Mouse (Mus musculus): ENCODE measurements around the gene Ptpn1. TPM values are rescaled to one million over a fixed set of nuclear protein-coding genes. Genes with fewer than 3 reads are reported as not detected.
A peak's percentile ranks its signal among the peaks of the same experiment; 100 is the strongest.

Gene Ptpn1
- polyA plus RNA-seq, 1 experiment from 2014 or later, result 69.3 TPM

DNA sequence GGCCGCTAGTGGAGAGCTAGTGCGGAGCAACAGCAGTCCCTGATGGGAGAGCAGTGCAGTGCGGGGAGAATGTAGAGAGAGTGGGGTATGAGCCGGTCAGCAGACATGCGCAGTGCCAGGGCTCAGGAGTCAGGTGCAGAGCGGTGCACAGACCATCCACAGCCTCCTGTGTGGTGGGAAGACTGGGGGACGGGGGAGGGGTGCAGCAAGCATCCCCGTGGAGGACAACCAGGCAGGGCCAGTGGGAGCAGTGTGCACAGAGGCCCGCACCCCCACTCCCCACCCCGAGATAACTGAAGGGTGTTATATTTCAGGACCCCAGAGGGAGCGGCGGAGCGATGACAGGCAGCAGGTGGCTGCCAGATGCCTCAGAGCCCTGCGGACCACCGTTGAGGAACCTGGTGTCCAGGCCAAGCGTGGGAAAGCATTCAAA lies 31.9 kb upstream of the Ptpn1 start:
- Histone ChIP-seq H3K9me3 (ENCODE audit: control insufficient read depth, low read length) (no peaks in the 10 kb centered on the region), H3K36me3 (replicated peaks; ENCODE audit: control insufficient read depth, insufficient read depth) (no peaks in the 10 kb centered on the region), H3K27ac (no peak overlapping the region), H3K9ac (no peak overlapping the region), H3K4me3 (replicated peaks; ENCODE audit: low read length) (no peak overlapping the region), H3K4me2 (replicated peaks) (no peak overlapping the region), H3K27me3 (ENCODE audit: control insufficient read depth, insufficient read depth, low read length) (peaks cover 13% of the 10 kb centered on the region; the same call in 1 of the 2 replicates), H3K4me1 (replicated peaks; ENCODE audit: control insufficient read depth, insufficient read depth, low read length) (no peaks in the 10 kb centered on the region)
- WGBS, result 35% methylated on average over 16 of the region's 16 CpGs
- peak; percentile 21; the same call in 1 of the 2 replicates for ATAC-seq (ENCODE audit: low FRiP score)
- no peak for DNase-seq (ENCODE audit: low spot score)

DNA sequence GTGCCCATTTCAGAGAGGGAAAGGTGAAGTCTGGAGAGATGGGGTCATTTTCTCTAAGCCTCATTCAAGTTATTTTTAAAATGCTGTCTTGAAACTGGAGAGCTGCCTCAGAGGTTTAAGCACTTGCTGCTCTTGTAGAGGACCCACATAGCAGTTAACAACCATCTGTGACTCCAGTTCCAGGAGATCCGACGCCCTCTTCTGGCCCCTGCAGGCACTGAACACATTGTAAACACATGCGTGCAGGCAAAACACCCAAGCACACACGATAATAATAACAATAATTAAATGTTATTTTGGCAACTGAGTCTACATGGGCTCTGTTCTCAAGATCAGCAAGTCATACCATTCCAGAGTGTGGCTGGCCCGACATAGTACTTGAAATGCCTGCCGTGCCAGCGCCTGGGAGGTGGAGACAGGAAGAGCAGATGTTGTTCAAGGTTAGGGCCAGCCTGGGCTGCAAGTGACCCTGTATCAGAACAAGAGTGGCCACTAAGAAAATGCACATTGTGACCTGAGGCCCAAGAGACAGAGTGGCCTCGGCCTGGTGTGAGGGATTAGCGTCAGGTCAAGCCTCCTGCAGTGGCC lies 29.6 kb upstream of the Ptpn1 start:
- ATAC-seq (ENCODE audit: low FRiP score), result no peak
- Histone ChIP-seq H3K4me2 (replicated peaks) (no peak overlapping the region), H3K27me3 (ENCODE audit: control insufficient read depth, insufficient read depth, low read length) (no peaks in the 10 kb centered on the region), H3K4me3 (replicated peaks; ENCODE audit: low read length) (no peak overlapping the region), H3K36me3 (replicated peaks; ENCODE audit: control insufficient read depth, insufficient read depth) (no peaks in the 10 kb centered on the region), H3K9me3 (ENCODE audit: control insufficient read depth, low read length) (no peaks in the 10 kb centered on the region), H3K27ac (no peak overlapping the region), H3K9ac (no peak overlapping the region), H3K4me1 (replicated peaks; ENCODE audit: control insufficient read depth, insufficient read depth, low read length) (no peaks in the 10 kb centered on the region)
- 70% methylated on average over 9 of the region's 9 CpGs for WGBS
- DNase-seq (ENCODE audit: low spot score), result no peak

DNA sequence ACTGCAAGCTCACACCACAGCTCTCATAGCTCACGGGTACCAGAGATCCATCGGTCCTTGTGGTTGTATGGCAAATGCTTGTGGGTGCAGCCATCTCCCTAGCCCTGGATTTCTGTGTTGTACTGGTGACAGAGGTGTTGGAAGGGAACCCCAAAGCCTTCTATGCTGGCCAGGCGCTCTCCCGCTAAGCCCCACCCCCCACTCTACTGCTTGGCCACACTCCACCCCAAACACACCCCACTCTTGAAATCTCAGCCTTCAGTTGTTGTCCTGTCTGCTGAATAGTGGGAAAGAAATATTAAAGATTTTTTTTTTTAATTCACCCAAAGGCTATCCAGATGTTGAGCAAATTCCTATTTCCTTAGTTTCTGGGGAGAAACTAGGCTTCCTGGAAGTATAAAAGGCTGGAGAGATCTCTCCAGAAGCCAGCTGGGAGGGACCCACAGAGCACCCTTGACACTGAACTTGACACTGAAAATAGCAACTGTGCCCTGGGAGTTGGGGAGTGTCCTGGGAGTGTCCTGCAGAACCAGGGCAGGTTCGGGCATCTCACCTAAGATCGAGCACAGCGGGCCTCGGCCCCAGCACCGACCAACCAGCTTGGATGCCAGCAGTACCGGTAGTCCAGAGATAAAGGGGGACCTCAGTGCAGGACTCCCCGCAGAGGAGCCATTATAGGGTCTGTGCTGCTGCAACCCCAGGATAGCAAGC lies 28.5 kb upstream of the Ptpn1 start:
- ATAC-seq (ENCODE audit: low FRiP score), result no peak
- WGBS, result 88% methylated on average over 11 of the region's 11 CpGs

DNA sequence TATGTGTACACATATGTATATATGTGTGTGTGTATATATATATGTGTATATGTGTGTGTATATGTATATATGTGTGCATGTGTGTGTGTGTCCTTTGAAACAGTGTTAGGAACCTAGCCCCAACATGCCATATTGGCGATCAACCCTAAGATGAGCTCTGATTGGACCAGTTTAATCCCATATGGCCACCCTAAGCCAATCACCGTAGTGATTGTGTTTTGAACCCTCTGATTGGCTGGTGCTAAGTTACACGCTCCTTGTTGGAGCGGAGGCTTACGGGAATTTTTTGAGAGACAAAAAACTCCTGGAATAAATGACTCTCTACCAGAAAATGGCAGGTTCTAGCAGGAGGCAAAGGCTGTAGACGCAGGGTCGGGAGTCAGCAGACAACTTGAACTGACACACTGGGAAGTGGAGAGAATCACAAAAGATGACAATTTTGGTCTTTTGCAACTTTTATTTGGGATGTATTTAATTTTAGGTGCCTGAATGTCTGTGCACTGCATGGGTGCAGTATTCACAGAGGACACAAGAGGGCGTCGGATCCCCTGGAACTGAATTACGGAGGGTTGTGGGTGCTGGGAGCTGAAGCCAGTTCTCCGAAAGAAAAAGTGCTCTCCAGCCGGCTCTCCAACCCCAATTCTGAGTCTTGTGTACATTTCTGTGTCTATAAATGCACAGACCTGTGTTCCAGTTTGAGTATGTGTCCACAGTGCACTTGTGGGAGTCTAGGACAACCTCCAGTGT lies 27.1 kb upstream of the Ptpn1 start:
- ATAC-seq (ENCODE audit: low FRiP score) (no peak), DNase-seq (ENCODE audit: low spot score) (no peak)
- 90% methylated on average over 12 of the region's 12 CpGs for WGBS
- no peaks in the 10 kb centered on the region for H3K27me3 ChIP-seq (ENCODE audit: control insufficient read depth, insufficient read depth, low read length)
- H3K4me2 ChIP-seq (replicated peaks), result no peak overlapping the region
- H3K4me3 ChIP-seq (replicated peaks; ENCODE audit: low read length), result no peak overlapping the region
- H3K9ac ChIP-seq, result no peak overlapping the region
- H3K4me1 ChIP-seq (replicated peaks; ENCODE audit: control insufficient read depth, insufficient read depth, low read length), result no peaks in the 10 kb centered on the region
- no peaks in the 10 kb centered on the region for H3K36me3 ChIP-seq (replicated peaks; ENCODE audit: control insufficient read depth, insufficient read depth)
- H3K9me3 ChIP-seq (ENCODE audit: control insufficient read depth, low read length), result no peaks in the 10 kb centered on the region
- no peak overlapping the region for H3K27ac ChIP-seq

More for the DNA sequence above, 28.5 kb upstream of the Ptpn1 start:
- no peak overlapping the region for H3K27ac ChIP-seq
- H3K9me3 ChIP-seq (ENCODE audit: control insufficient read depth, low read length), result no peaks in the 10 kb centered on the region
- H3K27me3 ChIP-seq (ENCODE audit: control insufficient read depth, insufficient read depth, low read length), result no peaks in the 10 kb centered on the region
- no peak for DNase-seq (ENCODE audit: low spot score)
- no peak overlapping the region for H3K4me2 ChIP-seq (replicated peaks)
- H3K9ac ChIP-seq, result no peak overlapping the region
- no peaks in the 10 kb centered on the region for H3K4me1 ChIP-seq (replicated peaks; ENCODE audit: control insufficient read depth, insufficient read depth, low read length)
- H3K36me3 ChIP-seq (replicated peaks; ENCODE audit: control insufficient read depth, insufficient read depth), result no peaks in the 10 kb centered on the region
- H3K4me3 ChIP-seq (replicated peaks; ENCODE audit: low read length), result no peak overlapping the region

DNA sequence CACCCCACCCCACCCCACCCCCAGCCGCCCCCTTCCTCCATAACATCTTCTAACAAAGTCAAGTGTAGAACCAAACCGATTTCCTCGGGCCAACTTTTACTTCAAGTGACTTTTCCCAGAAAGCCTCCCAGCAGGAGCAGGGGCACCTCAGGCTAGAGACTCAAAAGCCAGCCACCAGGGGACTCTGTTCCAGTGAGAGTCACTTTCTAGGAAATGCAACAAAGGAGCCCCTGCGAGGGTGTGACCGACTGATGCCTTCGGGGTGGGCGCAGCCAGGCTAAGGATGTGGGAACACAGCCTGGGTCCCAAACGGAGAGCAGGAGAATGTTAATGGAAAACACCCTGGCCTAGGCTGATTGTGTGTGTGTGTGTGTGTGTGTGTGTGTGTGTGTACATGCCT lies 26.3 kb upstream of the Ptpn1 start:
- WGBS, result 53% methylated on average over 8 of the region's 8 CpGs
- Histone ChIP-seq H3K4me3 (replicated peaks; ENCODE audit: low read length) (no peak overlapping the region), H3K4me1 (replicated peaks; ENCODE audit: control insufficient read depth, insufficient read depth, low read length) (no peaks in the 10 kb centered on the region), H3K27ac (no peak overlapping the region), H3K9ac (no peak overlapping the region), H3K9me3 (ENCODE audit: control insufficient read depth, low read length) (no peaks in the 10 kb centered on the region), H3K27me3 (ENCODE audit: control insufficient read depth, insufficient read depth, low read length) (no peaks in the 10 kb centered on the region), H3K36me3 (replicated peaks; ENCODE audit: control insufficient read depth, insufficient read depth) (no peaks in the 10 kb centered on the region), H3K4me2 (replicated peaks) (no peak overlapping the region)
- no peak for DNase-seq (ENCODE audit: low spot score)
- no peak for ATAC-seq (ENCODE audit: low FRiP score)

DNA sequence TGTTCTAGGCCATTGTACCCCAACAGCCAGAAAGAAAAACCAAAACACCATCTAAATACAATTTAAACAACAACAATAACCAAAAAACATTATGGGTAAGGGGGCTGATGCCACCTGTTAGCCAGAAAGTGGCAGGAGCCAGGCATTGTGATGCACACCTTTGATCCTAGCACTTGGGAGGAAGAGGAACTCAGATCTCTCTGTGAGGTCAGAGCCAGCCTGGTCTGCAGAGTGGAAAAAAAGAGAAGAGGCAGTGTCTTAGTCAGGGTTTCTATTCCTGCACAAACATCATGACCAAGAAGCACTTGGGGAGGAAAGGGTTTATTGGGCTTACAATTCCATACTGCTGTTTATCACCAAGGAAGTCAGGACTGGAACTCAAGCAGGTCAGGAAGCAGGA lies 25.1 kb upstream of the Ptpn1 start:
- Histone ChIP-seq H3K4me3 (replicated peaks; ENCODE audit: low read length) (no peak overlapping the region), H3K4me2 (replicated peaks) (no peak overlapping the region), H3K36me3 (replicated peaks; ENCODE audit: control insufficient read depth, insufficient read depth) (no peaks in the 10 kb centered on the region), H3K27me3 (ENCODE audit: control insufficient read depth, insufficient read depth, low read length) (no peaks in the 10 kb centered on the region), H3K9ac (no peak overlapping the region), H3K4me1 (replicated peaks; ENCODE audit: control insufficient read depth, insufficient read depth, low read length) (no peaks in the 10 kb centered on the region), H3K27ac (no peak overlapping the region), H3K9me3 (ENCODE audit: control insufficient read depth, low read length) (no peaks in the 10 kb centered on the region)
- DNase-seq (ENCODE audit: low spot score) (no peak), ATAC-seq (ENCODE audit: low FRiP score) (no peak)

DNA sequence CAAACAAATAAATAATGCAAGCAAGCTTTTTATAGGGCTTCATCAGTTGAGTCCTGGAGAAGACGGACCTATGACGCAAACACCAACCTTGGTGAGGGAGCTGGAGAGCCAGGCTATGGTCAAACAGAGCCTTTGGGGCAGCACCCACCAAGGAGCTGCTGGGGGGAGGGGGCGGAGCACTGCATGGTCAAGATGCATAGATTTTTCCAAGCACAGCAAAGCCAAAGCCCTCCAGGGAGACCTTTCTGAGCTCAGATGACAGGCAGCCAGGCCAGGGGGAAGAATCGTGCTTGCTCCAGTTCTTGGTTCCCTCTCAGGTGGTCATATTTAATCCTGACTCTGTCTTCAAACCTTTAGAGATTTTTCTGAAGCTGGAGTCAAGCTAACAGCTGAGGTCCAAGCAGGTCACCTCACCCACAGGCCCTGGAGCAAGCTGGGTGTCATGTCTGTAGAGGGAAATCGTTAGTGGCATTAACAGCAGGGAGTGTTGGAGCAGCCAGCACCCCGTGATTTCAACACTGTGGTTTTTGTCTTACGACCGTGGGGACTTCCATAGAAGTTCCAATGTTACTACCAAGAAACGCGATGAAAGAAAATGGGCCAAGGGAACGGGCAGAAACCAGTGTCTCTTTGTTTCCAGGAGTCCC lies 22.2 kb upstream of the Ptpn1 start:
- H3K9ac ChIP-seq, result no peak overlapping the region
- DNase-seq (ENCODE audit: low spot score) (no peak), ATAC-seq (ENCODE audit: low FRiP score) (no peak)
- no peaks in the 10 kb centered on the region for H3K27me3 ChIP-seq (ENCODE audit: control insufficient read depth, insufficient read depth, low read length)
- H3K4me1 ChIP-seq (replicated peaks; ENCODE audit: control insufficient read depth, insufficient read depth, low read length), result no peaks in the 10 kb centered on the region
- 76% methylated on average over 11 of the region's 11 CpGs for WGBS
- H3K9me3 ChIP-seq (ENCODE audit: control insufficient read depth, low read length), result 0 out of 2 replicates have a peak, but pooled peaks cover 9% of the 10 kb centered on the region
- no peak overlapping the region for H3K4me2 ChIP-seq (replicated peaks)
- H3K27ac ChIP-seq, result no peak overlapping the region
- H3K36me3 ChIP-seq (replicated peaks; ENCODE audit: control insufficient read depth, insufficient read depth), result no peaks in the 10 kb centered on the region
- no peak overlapping the region for H3K4me3 ChIP-seq (replicated peaks; ENCODE audit: low read length)

DNA sequence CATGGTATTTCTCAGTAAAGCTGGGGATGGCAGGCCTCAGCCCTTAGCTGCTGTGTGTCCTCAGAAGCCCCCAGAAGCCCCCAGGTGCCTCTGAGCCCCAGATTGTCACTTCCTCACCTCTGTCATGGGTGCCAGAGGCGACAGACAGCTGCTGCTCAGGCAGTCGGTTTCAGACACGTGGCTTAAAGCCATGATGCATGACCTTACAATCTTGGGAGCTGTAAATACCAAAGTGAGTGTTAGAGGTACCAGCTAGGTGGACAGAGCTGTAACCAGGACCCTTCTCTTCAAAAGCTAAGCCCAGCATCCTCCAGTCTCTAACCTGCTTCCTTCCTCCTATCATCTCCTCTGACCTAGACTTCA lies 21.7 kb upstream of the Ptpn1 start:
- no peak overlapping the region for H3K4me3 ChIP-seq (replicated peaks; ENCODE audit: low read length)
- no peak overlapping the region for H3K27ac ChIP-seq
- no peak for DNase-seq (ENCODE audit: low spot score)
- H3K36me3 ChIP-seq (replicated peaks; ENCODE audit: control insufficient read depth, insufficient read depth), result no peaks in the 10 kb centered on the region
- WGBS, result 61% methylated on average over 3 of the region's 3 CpGs
- H3K4me1 ChIP-seq (replicated peaks; ENCODE audit: control insufficient read depth, insufficient read depth, low read length), result no peaks in the 10 kb centered on the region
- H3K27me3 ChIP-seq (ENCODE audit: control insufficient read depth, insufficient read depth, low read length), result no peaks in the 10 kb centered on the region
- no peak overlapping the region for H3K9ac ChIP-seq
- 0 out of 2 replicates have a peak, but pooled peaks cover 9% of the 10 kb centered on the region for H3K9me3 ChIP-seq (ENCODE audit: control insufficient read depth, low read length)
- ATAC-seq (ENCODE audit: low FRiP score), result no peak
- H3K4me2 ChIP-seq (replicated peaks), result no peak overlapping the region

DNA sequence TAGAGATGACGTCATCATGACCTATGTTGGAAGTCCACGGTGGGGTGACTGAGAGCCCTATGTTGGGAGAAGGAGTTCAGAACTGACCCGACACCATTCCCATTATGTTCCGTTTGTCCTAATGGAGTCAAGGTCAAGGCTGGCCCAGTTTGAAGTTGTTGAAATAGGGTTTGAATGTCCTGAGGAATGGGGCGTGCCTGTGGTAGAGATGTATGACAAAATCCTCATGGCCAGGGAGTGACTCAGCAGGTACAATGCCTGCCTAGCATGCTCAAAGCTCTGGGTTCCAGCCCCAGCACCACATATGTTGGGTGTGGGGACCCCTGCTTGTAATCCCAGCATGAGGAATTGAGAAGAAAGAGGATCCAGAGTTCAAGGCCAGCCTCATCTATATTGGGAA lies 20.3 kb upstream of the Ptpn1 start:
- no peaks in the 10 kb centered on the region for H3K4me1 ChIP-seq (replicated peaks; ENCODE audit: control insufficient read depth, insufficient read depth, low read length)
- 92% methylated on average over 5 of the region's 5 CpGs for WGBS
- H3K27me3 ChIP-seq (ENCODE audit: control insufficient read depth, insufficient read depth, low read length), result no peaks in the 10 kb centered on the region
- no peak overlapping the region for H3K27ac ChIP-seq
- DNase-seq (ENCODE audit: low spot score) (no peak), ATAC-seq (ENCODE audit: low FRiP score) (no peak)
- no peak overlapping the region for H3K4me3 ChIP-seq (replicated peaks; ENCODE audit: low read length)
- no peaks in the 10 kb centered on the region for H3K36me3 ChIP-seq (replicated peaks; ENCODE audit: control insufficient read depth, insufficient read depth)
- no peak overlapping the region for H3K9ac ChIP-seq
- 0 out of 2 replicates have a peak, but pooled peaks cover 9% of the 10 kb centered on the region for H3K9me3 ChIP-seq (ENCODE audit: control insufficient read depth, low read length)
- no peak overlapping the region for H3K4me2 ChIP-seq (replicated peaks)
